Comparison of ENCODE assay signal across 8 mouse cellular contexts in the genomic region with DNA sequence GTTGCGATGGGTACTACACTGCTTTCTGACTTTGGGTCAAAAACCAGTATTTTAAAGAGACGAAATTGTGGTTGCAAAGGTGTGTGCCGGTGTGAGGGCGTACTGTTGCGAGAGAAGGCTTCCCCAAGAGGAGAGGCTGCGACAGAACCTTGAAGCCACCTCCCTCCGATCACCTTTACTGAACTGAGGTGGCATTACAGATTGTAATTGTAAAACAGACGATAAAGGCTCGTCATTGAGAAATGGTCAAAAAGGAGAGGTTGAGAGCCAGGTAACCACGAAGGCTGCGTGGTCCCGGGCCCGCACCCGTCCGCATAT. TPM values are rescaled to one million over a fixed set of nuclear protein-coding genes. Genes with fewer than 3 reads are reported as not detected.
DNase-seq lines count a peak whose midpoint lies in the region; ATAC-seq lines count a peak whose summit lies in the region.

No protein-coding gene starts in this region.

- H3K27me3 ChIP-seq in forebrain, embryonic 14.5 days (replicated peaks; ENCODE audit: control insufficient read depth, insufficient read depth, low read length), result no peaks in the 10 kb centered on the region
- no peaks in the 10 kb centered on the region for H3K27me3 ChIP-seq in liver, embryonic 16.5 days (ENCODE audit: control insufficient read depth, insufficient read depth, low read depth, low read length)

- peak; percentile 38 for DNase-seq in kidney, adult 9 months
- DNase-seq in kidney, postnatal 25 days, result no peak
- DNase-seq in NIH3T3 (ENCODE audit: low read depth), result peak; percentile 3
- no peak for DNase-seq in forebrain, embryonic 14.5 days (ENCODE audit: low spot score)
- no peak for DNase-seq in right cerebral cortex, postnatal 25 days
- no peak for DNase-seq in thymus, postnatal 10 days (ENCODE audit: low spot score in 2 of 2)
- DNase-seq in kidney, postnatal 10 days, result no peak

- peak overlapping the region; percentile 78 for H3K27ac ChIP-seq in forebrain, embryonic 14.5 days (ENCODE audit: low read depth, low read length)
- H3K27ac ChIP-seq in liver, embryonic 16.5 days (ENCODE audit: low read length), result peak overlapping the region; percentile 87

- no peaks in the 10 kb centered on the region for H3K9me3 ChIP-seq in forebrain, embryonic 14.5 days (replicated peaks; ENCODE audit: control insufficient read depth, low read length)
- H3K9me3 ChIP-seq in liver, embryonic 16.5 days (replicated peaks; ENCODE audit: control insufficient read depth, low read length), result no peaks in the 10 kb centered on the region

- no peak for ATAC-seq in forebrain, embryonic 14.5 days
- ATAC-seq in liver, embryonic 16.5 days (ENCODE audit: low read depth), result 0 out of 2 replicates have a peak, but pooled peaks have one; percentile 6

- 1% methylated on average over 15 of the region's 15 CpGs for WGBS in forebrain, embryonic 14.5 days
- under 1% methylated on average over 15 of the region's 15 CpGs for WGBS in liver, embryonic 16.5 days (ENCODE audit: insufficient replicate concordance)

- peak overlapping the region; percentile 72 for H3K4me3 ChIP-seq in forebrain, embryonic 14.5 days (ENCODE audit: low read depth, low read length)
- peak overlapping the region; percentile 79 for H3K4me3 ChIP-seq in liver, embryonic 16.5 days (ENCODE audit: low read depth, low read length)

- peak overlapping the region; percentile 90 for H3K4me2 ChIP-seq in forebrain, embryonic 14.5 days (ENCODE audit: low read length)
- peak overlapping the region; percentile 88 for H3K4me2 ChIP-seq in liver, embryonic 16.5 days (ENCODE audit: low read depth, low read length)

- H3K9ac ChIP-seq in forebrain, embryonic 14.5 days (ENCODE audit: low read length), result peak overlapping the region; percentile 80
- peak overlapping the region; percentile 84 for H3K9ac ChIP-seq in liver, embryonic 16.5 days (ENCODE audit: low read depth, low read length)

- H3K36me3 ChIP-seq in forebrain, embryonic 14.5 days (ENCODE audit: control insufficient read depth, insufficient read depth, low read length), result no peaks in the 10 kb centered on the region
- H3K36me3 ChIP-seq in liver, embryonic 16.5 days (ENCODE audit: control insufficient read depth, insufficient read depth), result no peaks in the 10 kb centered on the region

- peaks cover 4% of the 10 kb centered on the region; the same call in 1 of the 2 replicates for H3K4me1 ChIP-seq in forebrain, embryonic 14.5 days (ENCODE audit: control insufficient read depth, insufficient read depth, low read length)
- H3K4me1 ChIP-seq in liver, embryonic 16.5 days (ENCODE audit: control insufficient read depth, low read depth, low read length), result peaks cover 11% of the 10 kb centered on the region

RNA-seq across cellular contexts. Expression of a gene that starts 0.6 kb away (rescaled TPM):
- polyA plus RNA-seq in forebrain, embryonic 14.5 days (2014; fragmentation: Nextera tagmentation; extraction: Ambion mirVana), result 22.1 and 25.1 TPM in 2 replicates
- polyA plus RNA-seq in liver, embryonic 16.5 days (2015; fragmentation: Nextera tagmentation; extraction: Ambion mirVana), result 12.3 and 12.8 TPM in 2 replicates

RNA-seq across cellular contexts. Expression of a gene that starts 18.2 kb away (rescaled TPM):
- 0.50 and 0.89 TPM in 2 replicates for polyA plus RNA-seq in forebrain, embryonic 14.5 days (2014; fragmentation: Nextera tagmentation; extraction: Ambion mirVana)
- polyA plus RNA-seq in liver, embryonic 16.5 days (2015; fragmentation: Nextera tagmentation; extraction: Ambion mirVana), result 0.18 TPM in 1 of 2 replicates, not detected in the other

RNA-seq across cellular contexts. Expression of a gene that starts 44.2 kb away (rescaled TPM):
- 139 and 157 TPM in 2 replicates for polyA plus RNA-seq in forebrain, embryonic 14.5 days (2014; fragmentation: Nextera tagmentation; extraction: Ambion mirVana)
- polyA plus RNA-seq in liver, embryonic 16.5 days (2015; fragmentation: Nextera tagmentation; extraction: Ambion mirVana), result 26.1 and 27.0 TPM in 2 replicates

Comparison
In these comparisons a context has a peak if more than half of its experiments do, and no peak if none do; other contexts are left out.
1. DNase-seq: peak in kidney, adult 9 months (single experiment) and NIH3T3 (single experiment); none in kidney, postnatal 25 days (0 of 2), forebrain, embryonic 14.5 days (single experiment), right cerebral cortex, postnatal 25 days (single experiment), thymus, postnatal 10 days (0 of 2) and kidney, postnatal 10 days (single experiment).